Mouse (Mus musculus): ENCODE data around the gene Adam19.

The Adam19 gene

DNA sequence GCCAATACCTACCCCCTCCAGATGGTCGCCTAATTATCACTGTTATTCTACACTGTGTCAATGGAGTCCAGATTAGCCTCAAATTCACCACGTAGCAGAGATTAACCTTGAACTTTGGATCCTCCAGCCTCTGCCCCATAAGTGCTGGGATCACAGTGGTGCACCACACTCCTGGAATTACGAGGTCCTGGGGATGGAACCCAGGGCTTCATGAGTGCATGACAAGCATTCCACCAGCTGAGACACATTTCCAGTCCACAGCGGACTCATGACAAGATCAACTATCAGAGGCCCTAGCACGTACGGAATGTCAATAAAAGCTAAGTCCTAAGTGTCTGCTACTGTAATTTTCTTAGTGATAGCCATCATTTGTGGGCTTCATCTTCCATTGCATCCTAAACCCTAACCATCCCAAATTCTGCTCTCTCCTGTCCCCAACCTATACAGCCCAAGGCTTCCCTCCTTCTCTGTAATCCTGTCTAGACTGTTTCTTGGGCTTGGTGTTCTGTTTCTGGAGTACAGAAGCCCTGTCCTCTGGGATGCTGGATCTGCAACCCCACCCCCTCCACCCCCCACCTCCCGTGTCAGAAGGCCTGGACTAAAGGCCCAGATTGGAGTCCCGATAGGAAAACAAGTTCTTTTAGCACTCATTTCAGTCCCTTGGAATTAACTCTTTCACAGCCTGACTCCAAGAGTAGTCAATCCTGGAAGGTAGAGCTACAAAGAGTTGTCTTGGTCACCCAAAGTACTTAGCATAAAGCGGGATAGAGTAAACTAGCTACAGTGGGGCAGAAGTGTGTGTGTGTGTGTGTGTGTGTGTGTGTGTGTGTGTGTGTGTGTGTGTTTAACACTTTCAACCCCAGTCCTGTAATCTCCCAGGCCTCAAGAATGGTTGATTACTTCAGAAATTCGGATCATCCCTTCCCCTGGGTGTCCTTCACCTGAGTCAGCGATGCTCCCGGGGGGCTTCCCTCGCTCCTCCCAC is 589 bp upstream of the Adam19 start:
- DNase-seq, result no peak

DNA sequence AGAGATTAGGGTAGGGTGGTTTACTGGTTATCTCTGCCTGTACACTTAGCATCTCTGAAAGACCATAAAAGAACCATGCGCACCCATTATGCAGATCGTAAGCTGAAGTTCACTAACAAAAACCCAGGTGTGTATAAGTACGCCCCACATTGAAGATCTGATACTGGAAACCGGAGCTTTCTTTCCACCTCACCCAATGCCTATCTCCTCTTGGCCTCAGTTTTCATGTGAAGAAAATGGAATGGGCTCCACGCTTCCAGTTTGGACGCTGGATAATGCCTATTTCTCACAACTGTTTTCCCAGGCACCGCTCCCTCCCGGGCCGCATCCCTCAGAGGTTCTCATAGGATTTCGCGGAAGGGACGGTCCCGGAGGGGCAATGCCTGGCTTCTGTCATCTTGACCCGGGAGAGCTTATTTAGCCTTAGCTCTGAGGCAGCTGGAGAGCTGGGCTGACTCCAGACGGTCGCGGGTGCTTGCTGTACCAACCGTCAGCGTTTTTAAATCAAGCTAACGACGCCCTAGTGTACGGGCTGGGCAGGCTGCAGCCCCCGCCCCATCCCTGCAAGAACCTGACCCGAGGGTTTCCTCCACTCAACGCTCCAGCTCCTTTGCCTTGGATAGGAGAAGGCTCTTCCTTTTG is 1.1 kb downstream of the Adam19 start:
- no peak for DNase-seq

DNA sequence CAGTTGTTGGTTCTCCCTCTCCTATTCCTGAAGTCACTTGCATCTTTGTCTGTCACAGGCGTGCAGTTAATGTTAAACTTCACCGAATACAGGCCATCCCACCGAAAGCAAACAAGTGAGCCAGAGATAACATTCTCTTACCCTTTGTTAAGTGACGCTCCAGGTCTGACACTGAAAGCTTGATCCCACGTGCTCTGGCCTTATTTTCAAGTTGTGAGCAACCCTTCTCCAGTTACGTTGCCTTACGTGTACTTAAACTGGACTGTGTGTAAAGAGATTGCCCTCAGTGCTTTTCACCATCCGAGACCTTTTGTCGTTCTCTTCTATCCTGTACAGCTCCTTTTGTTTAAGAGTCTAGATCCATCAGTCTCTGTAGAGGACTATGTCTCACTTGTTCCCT is 2.2 kb downstream of the Adam19 start:
- DNase-seq, result no peak

DNA sequence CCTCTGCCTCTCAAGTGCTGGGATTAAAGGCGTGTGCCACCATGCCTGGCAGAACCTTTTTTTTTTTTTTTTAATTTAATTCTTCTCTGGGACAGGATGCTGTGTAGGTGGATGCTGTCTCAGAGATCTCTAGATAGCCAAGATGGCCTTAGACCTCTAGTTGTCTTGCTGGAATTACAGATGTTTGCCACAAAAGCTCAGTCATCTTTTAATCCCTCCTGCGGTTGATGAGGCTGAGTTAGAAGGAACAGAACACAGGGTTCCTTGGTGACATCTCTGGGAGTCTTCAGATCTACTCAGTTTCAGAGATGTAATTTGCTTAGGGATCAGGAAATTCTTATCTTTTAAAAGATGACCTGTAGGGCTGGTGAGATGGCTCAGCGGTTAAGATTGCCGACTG is 3.1 kb downstream of the Adam19 start:
- no peak for DNase-seq

DNA sequence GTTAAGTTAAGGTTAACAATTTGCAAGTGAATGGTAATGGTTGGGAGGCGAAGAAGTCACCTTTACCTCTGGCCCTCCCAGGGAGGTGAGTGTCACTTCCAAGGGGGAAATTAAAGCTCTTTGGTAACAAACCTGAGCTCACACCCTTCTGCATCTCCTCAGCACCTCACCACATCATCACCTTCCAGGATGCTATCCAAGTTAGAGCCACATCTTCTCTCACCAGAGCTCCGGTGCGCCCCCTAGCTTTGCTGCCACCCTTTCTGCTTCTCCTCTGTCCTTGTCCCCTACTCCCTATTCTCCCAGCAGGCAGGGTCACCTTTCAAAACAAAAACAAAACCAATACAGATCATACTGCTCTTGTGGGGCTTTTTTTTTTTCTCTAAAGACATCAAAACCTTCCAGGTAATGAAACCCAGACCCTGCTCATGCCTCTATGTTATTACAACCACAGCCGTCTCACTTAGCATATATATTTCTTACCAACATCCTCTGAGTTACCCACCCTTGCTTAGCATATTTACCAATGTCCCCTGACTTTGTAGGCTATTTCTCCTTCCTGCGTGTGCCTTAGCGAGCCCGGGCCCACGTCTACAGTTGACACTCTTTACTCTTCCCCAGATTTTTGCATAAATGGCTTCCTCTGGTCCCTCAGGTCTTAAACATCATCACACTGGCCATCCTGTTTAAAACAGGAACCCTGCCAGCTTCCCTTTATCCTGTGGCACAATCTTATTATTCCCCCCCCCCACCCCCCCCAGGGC is 4.3 kb downstream of the Adam19 start:
- DNase-seq, result no peak

DNA sequence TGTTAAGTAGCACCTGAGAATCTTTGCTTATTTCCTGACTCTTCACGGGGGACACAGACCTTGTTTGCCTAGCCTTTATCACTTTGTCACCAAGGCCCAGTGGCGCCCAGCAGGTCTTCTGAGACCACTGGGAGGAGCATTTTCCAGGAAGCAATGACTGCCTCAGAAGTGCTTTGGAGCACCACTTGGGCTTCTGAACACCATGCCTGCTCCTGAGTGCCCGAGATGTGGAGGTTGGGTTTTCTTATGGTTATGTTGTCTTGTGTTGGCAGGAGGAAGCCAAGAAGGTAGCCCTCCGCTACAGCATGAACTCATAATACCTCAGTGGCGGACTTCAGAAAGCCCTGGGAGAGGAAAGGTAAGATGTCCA is 4.8 kb downstream of the Adam19 start:
- DNase-seq, result no peak

DNA sequence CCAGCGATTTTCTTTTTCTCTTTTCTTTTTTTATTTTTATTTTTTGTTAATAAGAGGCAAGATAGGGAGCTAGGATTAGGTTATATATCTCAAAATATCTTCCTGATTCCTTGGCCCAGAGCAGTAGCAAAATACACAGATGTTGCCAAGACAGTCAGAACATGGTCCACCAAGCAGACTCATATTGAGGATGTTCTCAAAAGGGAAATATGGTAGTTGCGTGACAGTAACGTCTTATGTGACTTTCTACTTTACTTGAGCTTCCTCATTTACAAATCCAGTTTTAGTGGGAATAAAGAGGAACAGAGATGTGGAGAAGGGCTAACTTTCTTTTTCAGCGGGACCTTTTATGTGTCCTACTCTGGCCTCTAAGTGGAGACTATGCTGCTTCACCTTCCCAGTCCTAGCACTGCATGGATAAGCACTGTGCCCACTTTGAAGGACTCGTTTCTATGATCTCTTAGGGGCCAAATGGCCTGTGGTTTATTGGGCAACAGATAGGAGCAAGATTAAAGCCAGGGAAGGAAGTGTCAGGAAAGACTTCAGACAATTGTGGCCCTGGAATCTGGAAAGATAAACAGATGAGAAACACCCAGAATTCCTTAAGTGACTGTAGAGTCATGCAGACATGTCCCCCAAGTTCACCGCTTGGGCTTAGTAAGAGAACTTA is 6.1 kb downstream of the Adam19 start:
- DNase-seq, result no peak

DNA sequence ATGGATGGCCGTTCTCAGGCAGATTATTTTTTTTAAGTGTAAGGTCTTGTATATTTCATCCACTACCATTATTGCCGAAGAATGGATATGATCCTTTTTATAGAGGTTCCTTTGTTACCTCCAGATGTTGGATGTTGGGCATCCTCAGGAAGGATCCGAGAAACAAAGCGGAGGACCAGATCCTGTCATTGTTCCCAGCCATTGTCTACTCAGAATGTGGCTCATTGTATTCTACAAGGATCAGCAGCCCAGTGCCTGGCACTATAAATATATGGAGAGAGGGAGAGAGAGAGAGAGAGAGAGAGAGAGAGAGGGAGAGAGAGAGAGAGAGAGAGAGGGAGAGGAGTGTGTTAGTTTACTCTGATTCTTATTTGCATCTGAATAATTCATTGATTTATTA is 6.8 kb downstream of the Adam19 start:
- no peak for DNase-seq

DNA sequence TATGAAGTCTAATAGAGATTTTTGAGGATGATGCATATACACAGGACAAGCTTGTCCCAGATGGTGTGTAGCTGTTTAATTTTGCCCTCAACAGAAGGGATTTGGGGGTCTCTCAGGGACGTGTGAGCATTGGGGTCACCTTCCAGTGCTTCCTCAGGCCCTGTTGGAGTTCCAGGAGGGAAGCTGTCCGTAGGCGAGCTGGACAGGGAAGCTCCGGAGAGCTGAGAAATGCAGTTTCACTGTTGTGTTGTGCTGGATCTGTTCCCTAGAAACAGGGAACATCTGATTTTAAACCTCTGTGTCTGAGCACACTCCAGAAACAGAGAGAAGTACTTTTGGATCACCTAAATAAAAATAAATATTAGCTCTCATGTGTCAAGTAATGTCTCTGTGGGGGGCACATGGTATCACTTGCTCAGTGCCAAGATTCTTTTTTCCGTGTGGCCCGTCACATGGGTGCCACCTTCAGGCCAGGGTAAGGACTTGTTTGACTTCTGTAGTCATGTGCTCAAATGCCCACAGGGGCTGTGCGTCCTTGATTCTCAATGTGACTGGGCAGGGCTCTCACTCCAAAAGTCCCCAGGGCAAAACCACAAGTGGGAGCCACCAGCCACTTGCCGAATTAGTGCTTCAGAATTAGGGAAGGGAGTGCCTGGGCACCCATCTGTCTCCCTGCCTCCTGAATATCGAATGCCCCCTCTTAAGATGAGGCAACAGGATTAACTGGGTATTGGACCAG is 7.4 kb downstream of the Adam19 start:
- no peak for DNase-seq

DNA sequence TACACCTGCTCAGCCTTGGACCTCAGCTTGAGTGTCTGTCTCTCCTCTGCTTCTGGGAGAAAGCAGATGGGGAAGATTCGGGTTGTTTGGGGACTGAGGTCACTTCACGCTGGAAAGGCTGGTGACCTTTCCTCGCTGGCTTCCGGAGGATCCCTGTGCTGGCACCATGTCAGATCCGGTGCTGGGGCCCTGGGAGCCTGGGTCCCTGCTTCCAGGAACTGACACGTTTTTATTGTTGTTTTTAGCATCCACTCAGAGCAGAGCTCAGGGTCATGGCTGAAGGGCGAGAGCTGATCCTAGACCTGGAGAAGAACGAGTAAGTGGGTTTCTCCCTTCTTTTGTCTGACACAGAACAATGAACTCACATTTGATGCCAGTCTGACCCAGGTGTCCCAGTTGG is 9.0 kb downstream of the Adam19 start:
- DNase-seq, result no peak

DNA sequence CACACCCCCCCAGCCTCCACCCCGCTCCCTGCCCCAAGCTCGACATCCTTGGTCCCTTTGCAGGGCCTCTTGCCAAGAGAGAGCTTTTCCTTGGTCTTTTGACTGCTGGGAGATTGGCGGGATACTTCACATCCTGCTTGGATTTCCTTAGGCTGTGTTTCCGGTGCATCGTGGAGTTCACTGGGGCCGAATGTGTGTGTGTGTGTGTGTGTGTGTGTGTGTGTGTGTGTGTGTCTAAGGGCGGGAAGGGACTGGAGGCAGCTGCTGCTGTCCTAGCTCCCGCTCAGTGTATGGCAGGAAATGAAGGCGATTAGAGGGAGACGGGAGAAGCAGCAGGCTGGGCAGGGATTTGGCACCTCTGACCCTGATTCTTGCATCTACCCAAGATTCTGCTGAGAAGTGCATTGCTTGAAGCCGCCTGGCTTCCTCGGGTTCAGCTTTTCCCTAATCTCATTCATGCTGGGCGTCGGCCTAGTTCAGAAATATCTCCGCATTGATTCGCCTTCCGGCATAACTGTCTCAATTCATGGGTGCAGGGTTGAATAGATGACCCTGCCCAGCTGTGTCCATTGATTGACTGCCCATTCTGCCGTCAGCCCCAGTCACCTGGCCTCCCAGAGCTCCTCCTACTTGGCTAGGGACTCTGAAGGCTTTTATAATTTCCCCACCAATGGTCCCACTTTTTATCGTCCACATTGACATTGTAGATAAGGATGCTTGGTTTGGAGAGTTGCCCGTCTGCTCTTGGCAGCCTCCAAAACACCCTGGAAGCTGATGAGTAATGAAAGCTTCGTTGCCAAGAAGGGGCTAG is 9.6 kb downstream of the Adam19 start:
- DNase-seq, result no peak

DNA sequence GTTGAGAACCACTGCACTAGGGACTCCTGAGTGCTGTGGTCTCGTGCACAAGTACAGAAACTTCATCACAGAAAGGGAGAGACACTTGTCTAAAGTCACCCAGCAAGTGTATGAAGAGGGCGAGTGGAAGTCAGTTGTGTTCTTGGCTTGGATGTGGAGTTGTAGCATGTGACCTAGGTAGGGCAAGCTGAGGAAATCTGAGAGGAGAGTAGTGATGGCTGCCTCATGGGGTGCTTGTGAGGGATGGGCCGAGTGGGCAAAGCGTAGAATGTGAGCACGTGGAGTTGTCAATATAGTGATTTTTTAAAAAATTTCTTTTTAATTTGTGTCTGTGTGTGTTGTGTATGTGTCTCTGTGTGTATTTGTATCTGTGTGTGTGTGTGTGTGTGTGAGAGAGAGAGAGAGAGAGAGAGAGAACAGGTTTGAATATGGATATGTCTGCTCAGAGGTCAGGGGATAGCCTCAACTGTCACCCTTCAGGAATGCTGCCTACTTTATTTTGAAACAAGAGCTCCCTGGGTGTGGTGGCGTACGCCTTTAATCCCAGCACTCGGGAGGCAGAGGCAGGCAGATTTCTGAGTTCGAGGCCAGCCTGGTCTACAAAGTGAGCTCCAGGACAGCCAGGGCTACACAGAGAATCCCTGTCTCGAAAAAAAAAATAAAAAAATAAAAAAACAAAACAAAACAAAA is 11.7 kb downstream of the Adam19 start:
- no peak for DNase-seq

DNA sequence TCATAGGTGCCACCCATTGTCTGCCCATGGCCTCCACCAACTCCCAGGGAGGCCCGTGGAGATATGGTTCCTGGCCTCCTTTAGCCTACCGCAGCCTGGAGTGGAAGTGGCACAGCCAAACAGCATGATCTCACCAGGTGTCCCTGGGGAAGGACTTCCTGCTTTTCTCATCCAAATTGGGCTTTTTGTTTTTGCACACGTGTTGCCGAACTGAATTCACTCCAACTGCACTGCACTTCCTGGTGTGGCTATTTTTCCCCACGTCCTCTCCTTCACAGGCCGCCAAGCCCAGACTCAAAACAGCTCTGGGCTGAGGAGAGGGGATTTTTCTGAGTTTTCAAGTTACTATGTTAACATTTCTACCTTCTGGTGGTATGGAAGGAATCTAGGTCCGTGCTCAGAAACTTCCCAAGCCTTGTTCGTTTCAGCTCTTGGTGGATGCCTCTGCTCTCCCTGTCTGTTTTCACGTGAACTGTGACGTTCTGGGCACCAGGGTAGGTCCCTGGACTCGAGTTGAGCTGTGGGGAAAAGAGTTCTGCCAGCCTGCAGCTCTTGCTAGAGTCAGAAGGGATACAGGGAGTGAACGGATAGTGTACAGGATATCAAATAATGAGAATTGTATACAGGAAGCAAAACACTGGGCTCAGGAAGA is 13.1 kb downstream of the Adam19 start:
- DNase-seq, result no peak

DNA sequence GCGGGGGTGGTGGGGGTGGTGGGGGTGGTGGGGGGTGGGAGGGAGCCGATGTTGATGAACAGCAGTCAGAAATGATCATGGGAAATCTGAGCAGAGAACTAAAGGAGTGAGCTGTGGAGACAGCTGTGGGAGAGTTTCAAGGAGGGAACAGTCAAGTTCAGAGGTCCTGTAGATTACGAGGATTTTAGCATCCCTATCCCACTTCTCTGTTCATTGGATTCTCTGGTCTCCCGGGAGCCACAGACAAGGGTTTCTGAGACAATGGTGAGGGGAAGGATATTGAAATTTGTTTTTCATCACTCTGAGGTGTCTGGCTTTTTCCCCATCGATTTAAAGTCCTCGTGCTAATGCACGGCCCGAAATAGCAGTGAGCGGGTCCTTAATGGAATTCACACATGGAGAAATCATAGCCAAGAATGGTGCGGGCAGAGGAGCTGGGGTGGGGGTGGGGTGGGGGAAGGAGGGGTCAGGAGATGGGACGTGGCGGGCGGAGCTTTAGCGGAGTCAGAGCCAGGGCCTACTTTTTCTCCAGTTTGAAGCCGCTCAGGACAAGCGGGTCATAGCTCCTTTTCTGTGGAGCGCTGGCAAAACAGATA is 13.7 kb downstream of the Adam19 start:
- DNase-seq, result no peak

DNA sequence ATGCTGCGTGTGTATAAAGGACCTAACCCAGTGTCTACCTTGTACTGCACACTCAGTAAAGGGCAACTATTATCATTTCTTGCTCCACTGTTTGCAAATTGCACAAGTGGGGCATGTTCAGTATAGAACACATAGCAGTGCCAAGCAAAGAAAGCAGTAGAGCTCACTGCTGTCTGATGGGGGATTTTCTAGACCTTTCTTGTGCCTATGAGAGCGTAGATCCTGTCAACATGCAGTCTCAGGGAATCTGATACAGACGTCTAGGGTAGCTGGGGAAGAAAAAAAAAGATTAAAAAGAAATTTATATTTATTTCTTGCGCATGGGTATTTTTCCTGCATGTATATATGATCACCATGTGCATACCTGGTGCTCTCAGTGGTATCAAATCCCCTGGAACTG is 14.4 kb downstream of the Adam19 start:
- no peak for DNase-seq

DNA sequence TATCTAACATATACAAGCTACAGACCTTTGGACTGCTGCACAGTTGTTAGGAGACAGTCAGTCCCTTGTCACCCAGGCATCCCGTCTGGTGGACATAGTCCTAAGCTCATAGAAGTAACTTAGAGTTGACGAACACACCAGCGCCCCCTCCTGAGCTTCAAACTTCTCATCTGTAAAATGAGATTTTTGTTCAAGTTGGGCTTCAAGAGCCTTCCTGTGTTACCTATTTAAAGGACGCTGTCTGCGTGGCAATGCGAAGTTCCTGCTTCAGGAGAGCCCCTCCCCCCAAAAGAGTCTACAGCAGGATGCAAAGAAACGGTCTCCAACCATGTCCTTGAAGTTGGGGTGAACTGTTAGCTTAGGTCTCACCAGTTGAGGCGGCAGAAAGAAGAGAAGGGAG is 15.0 kb downstream of the Adam19 start:
- DNase-seq, result no peak

DNA sequence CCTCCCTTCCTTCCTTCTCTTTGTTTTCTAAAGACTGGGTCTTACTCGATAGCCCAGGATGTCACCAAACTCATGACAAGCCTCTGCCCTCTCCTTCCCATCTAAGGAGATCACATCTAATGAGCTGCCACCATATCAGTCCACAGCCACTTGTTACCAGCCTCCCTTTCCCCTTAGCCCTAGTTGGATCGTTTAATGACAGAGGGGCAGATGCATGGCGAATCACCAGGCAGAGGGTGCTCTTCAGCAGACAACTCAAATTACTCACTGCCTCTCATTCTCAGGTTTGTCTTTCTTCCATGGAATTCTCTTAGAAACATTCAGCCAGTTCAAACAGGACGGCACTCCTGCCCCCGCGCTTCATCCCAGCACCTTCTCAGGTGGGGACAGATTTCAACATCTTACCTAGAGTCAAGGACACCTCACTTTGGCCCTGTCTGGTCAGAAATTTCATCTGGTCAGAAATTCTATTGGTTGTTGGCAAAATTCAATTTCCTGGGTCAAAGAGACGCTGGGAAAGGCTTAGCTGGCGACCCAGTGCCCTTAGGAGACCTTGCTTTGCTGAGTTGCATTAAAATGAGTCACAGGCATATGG is 16.8 kb downstream of the Adam19 start:
- DNase-seq, result no peak

DNA sequence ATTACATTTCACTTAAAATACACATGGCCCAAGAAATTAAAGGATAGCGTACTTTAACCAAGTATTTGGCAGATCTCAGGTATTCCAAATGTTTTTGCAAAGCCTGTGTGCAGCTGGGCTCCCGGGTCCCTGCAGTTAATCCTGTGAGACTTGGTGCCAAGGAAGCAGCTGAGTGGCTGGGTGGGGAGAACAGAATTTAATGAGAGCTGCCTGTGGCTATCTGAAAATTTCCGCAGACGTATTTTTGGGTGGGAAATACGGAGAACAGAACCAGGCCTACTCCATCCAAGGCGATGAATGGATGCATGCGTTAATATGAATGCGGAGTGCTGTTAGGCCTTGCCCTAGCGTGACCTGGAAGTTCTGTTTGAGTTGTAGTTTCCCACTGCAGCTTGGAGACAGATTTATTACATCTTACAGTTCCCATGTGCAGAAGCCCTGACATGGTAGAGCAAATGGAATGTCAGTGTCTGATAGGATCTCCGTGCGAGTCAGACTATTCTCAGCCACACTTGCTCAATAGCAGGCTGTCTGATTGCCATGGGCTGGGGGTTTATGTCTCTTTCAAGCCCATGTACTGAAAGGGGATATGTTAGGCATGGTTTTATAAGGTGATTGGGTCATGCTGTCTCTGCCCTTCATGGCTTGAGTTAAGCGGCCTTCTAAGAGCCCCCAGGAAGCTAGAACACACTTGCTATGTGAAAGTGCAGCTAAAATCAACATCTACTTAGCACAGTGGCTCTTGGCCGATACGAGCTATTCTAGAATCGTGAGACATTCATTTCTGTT is 17.5 kb downstream of the Adam19 start:
- DNase-seq, result no peak
